Mouse (Mus musculus): Measurements from ENCODE around the gene Eif2b3. TPM values are rescaled to one million over a fixed set of nuclear protein-coding genes. Genes with fewer than 3 reads are reported as not detected.

Eif2b3 gene
- polyA plus RNA-seq, 1 experiment from 2014 or later: 23.6 TPM

GRCm38 (mm10) chr4:117109330-117109729 lies 90.1 kb downstream of the Eif2b3 start:
- no peaks in the 10 kb centered on the region for H3K9me3 ChIP-seq (replicated peaks; ENCODE audit: control insufficient read depth, low read length)
- no peak overlapping the region for H3K27ac ChIP-seq (ENCODE audit: low read length)
- no peak overlapping the region for H3K9ac ChIP-seq (ENCODE audit: low read length)
- ATAC-seq (replicated peaks; ENCODE audit: extremely low read depth, insufficient read depth, low FRiP score): no peak
- no peaks in the 10 kb centered on the region for H3K4me1 ChIP-seq (ENCODE audit: control insufficient read depth, insufficient read depth, low read length)
- no peaks in the 10 kb centered on the region for H3K27me3 ChIP-seq (ENCODE audit: control insufficient read depth, insufficient read depth, low read length)
- no peak overlapping the region for H3K4me3 ChIP-seq (ENCODE audit: low read length)
- no peak overlapping the region for H3K4me2 ChIP-seq (ENCODE audit: low read depth, low read length)
- no peaks in the 10 kb centered on the region for H3K36me3 ChIP-seq (ENCODE audit: control insufficient read depth, insufficient read depth)
- 89% methylated on average over 25 of the region's 25 CpGs for WGBS

GRCm38 (mm10) chr4:117110249-117110648 lies 91.0 kb downstream of the Eif2b3 start:
- Histone ChIP-seq H3K36me3 (ENCODE audit: control insufficient read depth, insufficient read depth) (no peaks in the 10 kb centered on the region), H3K4me2 (ENCODE audit: low read depth, low read length) (no peak overlapping the region), H3K4me3 (ENCODE audit: low read length) (no peak overlapping the region), H3K27ac (ENCODE audit: low read length) (no peak overlapping the region), H3K27me3 (ENCODE audit: control insufficient read depth, insufficient read depth, low read length) (no peaks in the 10 kb centered on the region), H3K9me3 (replicated peaks; ENCODE audit: control insufficient read depth, low read length) (no peaks in the 10 kb centered on the region), H3K4me1 (ENCODE audit: control insufficient read depth, insufficient read depth, low read length) (no peaks in the 10 kb centered on the region), H3K9ac (ENCODE audit: low read length) (no peak overlapping the region)
- WGBS: 82% methylated on average over 13 of the region's 13 CpGs
- no peak for ATAC-seq (replicated peaks; ENCODE audit: extremely low read depth, insufficient read depth, low FRiP score)

DNA sequence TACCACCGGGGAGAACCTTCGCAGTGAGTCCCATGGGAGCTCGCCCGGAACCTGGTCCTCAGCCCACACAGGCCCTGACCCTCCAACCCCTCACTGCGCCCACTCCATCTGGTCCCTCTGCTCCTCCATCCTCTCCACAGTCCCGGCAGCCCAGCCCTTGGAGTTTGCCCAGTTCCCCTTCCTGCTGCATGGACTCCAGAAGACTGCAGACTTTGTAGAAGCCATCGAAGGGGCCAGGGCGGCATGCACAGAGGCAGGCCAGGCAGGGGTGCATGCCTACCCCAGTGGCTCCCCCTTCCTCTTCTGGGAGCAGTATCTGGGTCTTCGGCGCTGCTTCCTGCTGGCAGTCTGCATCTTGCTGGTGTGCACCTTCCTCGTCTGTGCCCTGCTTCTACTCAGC lies 91.8 kb downstream of the Eif2b3 start:
- no peak for ATAC-seq (replicated peaks; ENCODE audit: extremely low read depth, insufficient read depth, low FRiP score)
- no peak overlapping the region for H3K4me3 ChIP-seq (ENCODE audit: low read length)
- H3K4me1 ChIP-seq (ENCODE audit: control insufficient read depth, insufficient read depth, low read length): no peaks in the 10 kb centered on the region
- H3K9ac ChIP-seq (ENCODE audit: low read length): no peak overlapping the region
- whole genome bisulfite sequencing: 83% methylated on average over 11 of the region's 11 CpGs
- H3K27me3 ChIP-seq (ENCODE audit: control insufficient read depth, insufficient read depth, low read length): no peaks in the 10 kb centered on the region
- no peaks in the 10 kb centered on the region for H3K9me3 ChIP-seq (replicated peaks; ENCODE audit: control insufficient read depth, low read length)
- H3K4me2 ChIP-seq (ENCODE audit: low read depth, low read length): no peak overlapping the region
- no peaks in the 10 kb centered on the region for H3K36me3 ChIP-seq (ENCODE audit: control insufficient read depth, insufficient read depth)
- no peak overlapping the region for H3K27ac ChIP-seq (ENCODE audit: low read length)

DNA sequence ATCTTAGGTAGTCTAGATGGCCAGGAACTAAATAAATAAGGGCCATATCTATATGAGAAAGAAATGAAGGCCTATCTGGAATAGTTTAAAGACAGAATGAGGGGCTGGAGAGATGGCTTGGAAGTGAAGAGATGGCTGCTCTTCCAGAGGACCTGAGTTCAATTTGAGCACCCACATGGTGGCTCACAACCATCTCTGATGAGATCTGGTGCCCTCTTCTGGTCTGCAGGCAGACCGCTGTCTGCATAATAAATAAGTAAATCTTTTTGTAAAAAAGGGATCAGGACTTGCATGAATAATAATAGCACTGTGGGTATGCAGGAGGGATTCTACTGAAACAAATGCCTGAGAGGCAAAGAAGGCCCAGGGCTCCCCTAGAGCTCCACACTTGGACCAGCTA lies 94.0 kb downstream of the Eif2b3 start:
- Histone ChIP-seq H3K4me2 (ENCODE audit: low read depth, low read length) (no peak overlapping the region), H3K9ac (ENCODE audit: low read length) (no peak overlapping the region), H3K4me3 (ENCODE audit: low read length) (no peak overlapping the region), H3K36me3 (ENCODE audit: control insufficient read depth, insufficient read depth) (no peaks in the 10 kb centered on the region), H3K4me1 (ENCODE audit: control insufficient read depth, insufficient read depth, low read length) (no peaks in the 10 kb centered on the region), H3K9me3 (replicated peaks; ENCODE audit: control insufficient read depth, low read length) (no peaks in the 10 kb centered on the region), H3K27ac (ENCODE audit: low read length) (no peak overlapping the region), H3K27me3 (ENCODE audit: control insufficient read depth, insufficient read depth, low read length) (no peaks in the 10 kb centered on the region)
- ATAC-seq (replicated peaks; ENCODE audit: extremely low read depth, insufficient read depth, low FRiP score): no peak
- 96% methylated on average over 1 of the region's 1 CpGs for WGBS

GRCm38 (mm10) chr4:117115592-117115991 lies 96.4 kb downstream of the Eif2b3 start:
- ATAC-seq (replicated peaks; ENCODE audit: extremely low read depth, insufficient read depth, low FRiP score): no peak
- H3K4me1 ChIP-seq (ENCODE audit: control insufficient read depth, insufficient read depth, low read length): peaks cover 6% of the 10 kb centered on the region
- H3K9ac ChIP-seq (ENCODE audit: low read length): no peak overlapping the region
- no peak overlapping the region for H3K4me2 ChIP-seq (ENCODE audit: low read depth, low read length)
- H3K36me3 ChIP-seq (ENCODE audit: control insufficient read depth, insufficient read depth): no peaks in the 10 kb centered on the region
- WGBS: 78% methylated on average over 5 of the region's 5 CpGs
- H3K27ac ChIP-seq (ENCODE audit: low read length): no peak overlapping the region
- no peaks in the 10 kb centered on the region for H3K27me3 ChIP-seq (ENCODE audit: control insufficient read depth, insufficient read depth, low read length)
- H3K9me3 ChIP-seq (replicated peaks; ENCODE audit: control insufficient read depth, low read length): no peaks in the 10 kb centered on the region
- no peak overlapping the region for H3K4me3 ChIP-seq (ENCODE audit: low read length)

DNA sequence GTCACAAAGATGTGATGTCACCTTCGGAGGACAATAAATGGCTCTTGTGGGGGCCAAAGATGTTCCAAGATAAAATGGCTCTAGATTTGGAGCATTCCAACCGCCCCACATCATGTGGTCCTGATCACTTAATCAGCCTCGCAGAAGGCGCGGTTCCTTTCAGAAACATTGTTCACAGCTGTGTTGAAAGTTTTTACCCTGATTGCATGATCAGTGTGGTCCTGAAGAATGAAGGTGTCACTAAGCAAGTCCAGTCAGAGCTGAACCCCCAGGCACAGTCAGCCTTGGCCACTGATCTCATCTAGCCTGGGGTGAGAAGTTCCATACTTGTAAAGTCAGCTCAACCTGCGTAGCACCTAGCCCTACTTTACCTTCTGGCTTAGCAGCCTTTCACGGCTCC lies 98.7 kb downstream of the Eif2b3 start:
- no peak overlapping the region for H3K9ac ChIP-seq (ENCODE audit: low read length)
- H3K9me3 ChIP-seq (replicated peaks; ENCODE audit: control insufficient read depth, low read length): no peaks in the 10 kb centered on the region
- H3K36me3 ChIP-seq (ENCODE audit: control insufficient read depth, insufficient read depth): no peaks in the 10 kb centered on the region
- no peaks in the 10 kb centered on the region for H3K27me3 ChIP-seq (ENCODE audit: control insufficient read depth, insufficient read depth, low read length)
- H3K27ac ChIP-seq (ENCODE audit: low read length): no peak overlapping the region
- ATAC-seq (replicated peaks; ENCODE audit: extremely low read depth, insufficient read depth, low FRiP score): no peak
- no peak overlapping the region for H3K4me2 ChIP-seq (ENCODE audit: low read depth, low read length)
- peaks cover 8% of the 10 kb centered on the region for H3K4me1 ChIP-seq (ENCODE audit: control insufficient read depth, insufficient read depth, low read length)
- H3K4me3 ChIP-seq (ENCODE audit: low read length): no peak overlapping the region
- 90% methylated on average over 7 of the region's 7 CpGs for WGBS

GRCm38 (mm10) chr4:117119636-117120035 lies 100.4 kb downstream of the Eif2b3 start:
- peak overlapping the region; percentile 92 for H3K27ac ChIP-seq (ENCODE audit: low read length)
- H3K9me3 ChIP-seq (replicated peaks; ENCODE audit: control insufficient read depth, low read length): no peaks in the 10 kb centered on the region
- peak overlapping the region; percentile 62 for H3K4me3 ChIP-seq (ENCODE audit: low read length)
- H3K4me1 ChIP-seq (ENCODE audit: control insufficient read depth, insufficient read depth, low read length): peaks cover 10% of the 10 kb centered on the region
- ATAC-seq (replicated peaks; ENCODE audit: extremely low read depth, insufficient read depth, low FRiP score): no peak
- peak overlapping the region; percentile 92 for H3K4me2 ChIP-seq (ENCODE audit: low read depth, low read length)
- WGBS: 72% methylated on average over 5 of the region's 5 CpGs
- no peaks in the 10 kb centered on the region for H3K36me3 ChIP-seq (ENCODE audit: control insufficient read depth, insufficient read depth)
- H3K9ac ChIP-seq (ENCODE audit: low read length): peak overlapping the region; percentile 70
- no peaks in the 10 kb centered on the region for H3K27me3 ChIP-seq (ENCODE audit: control insufficient read depth, insufficient read depth, low read length)

- Histone ChIP-seq H3K36me3 (ENCODE audit: control insufficient read depth, insufficient read depth) (no peaks in the 10 kb centered on the region), H3K4me1 (ENCODE audit: control insufficient read depth, insufficient read depth, low read length) (peaks cover 14% of the 10 kb centered on the region), H3K27ac (ENCODE audit: low read length) (peak overlapping the region; percentile 92), H3K4me2 (ENCODE audit: low read depth, low read length) (peak overlapping the region; percentile 92), H3K9ac (ENCODE audit: low read length) (peak overlapping the region; percentile 70), H3K27me3 (ENCODE audit: control insufficient read depth, insufficient read depth, low read length) (no peaks in the 10 kb centered on the region), H3K9me3 (replicated peaks; ENCODE audit: control insufficient read depth, low read length) (no peaks in the 10 kb centered on the region), H3K4me3 (ENCODE audit: low read length) (peak overlapping the region; percentile 62)
- ATAC-seq (replicated peaks; ENCODE audit: extremely low read depth, insufficient read depth, low FRiP score): no peak
- 4% methylated on average over 10 of the region's 10 CpGs for WGBS
Measured at GRCm38 (mm10) chr4:117120052-117120444, 100.8 kb downstream of the Eif2b3 start.

GRCm38 (mm10) chr4:117120445-117121414 lies 101.5 kb downstream of the Eif2b3 start:
- H3K9me3 ChIP-seq (replicated peaks; ENCODE audit: control insufficient read depth, low read length): no peaks in the 10 kb centered on the region
- no peaks in the 10 kb centered on the region for H3K27me3 ChIP-seq (ENCODE audit: control insufficient read depth, insufficient read depth, low read length)
- peak overlapping the region; percentile 92 for H3K4me2 ChIP-seq (ENCODE audit: low read depth, low read length)
- no peaks in the 10 kb centered on the region for H3K36me3 ChIP-seq (ENCODE audit: control insufficient read depth, insufficient read depth)
- peak overlapping the region; percentile 92 for H3K27ac ChIP-seq (ENCODE audit: low read length)
- peak overlapping the region; percentile 62 for H3K4me3 ChIP-seq (ENCODE audit: low read length)
- peak overlapping the region; percentile 70 for H3K9ac ChIP-seq (ENCODE audit: low read length)
- peak; percentile 92 for ATAC-seq (replicated peaks; ENCODE audit: extremely low read depth, insufficient read depth, low FRiP score)
- WGBS: under 1% methylated on average over 69 of the region's 69 CpGs
- peaks cover 21% of the 10 kb centered on the region for H3K4me1 ChIP-seq (ENCODE audit: control insufficient read depth, insufficient read depth, low read length)

All from heart, embryonic 16.5 days (tissue).